Mouse (Mus musculus) liver, postnatal 0 days (tissue): ENCODE measurements around the gene Tefm.

Experiments
- CTCF ChIP-seq: sonication (generic); IDR thresholded peaks from 2 replicates; pipeline ENCODE4 v1.5.1; 2016; ENCODE audit warnings: antibody characterized with exemption, low read depth
- EP300 ChIP-seq: IDR thresholded peaks from 2 replicates; pipeline ENCODE4 v1.6.1; 2016; ENCODE audit warnings: antibody characterized with exemption, low read depth, mild to moderate bottlenecking

DNA sequence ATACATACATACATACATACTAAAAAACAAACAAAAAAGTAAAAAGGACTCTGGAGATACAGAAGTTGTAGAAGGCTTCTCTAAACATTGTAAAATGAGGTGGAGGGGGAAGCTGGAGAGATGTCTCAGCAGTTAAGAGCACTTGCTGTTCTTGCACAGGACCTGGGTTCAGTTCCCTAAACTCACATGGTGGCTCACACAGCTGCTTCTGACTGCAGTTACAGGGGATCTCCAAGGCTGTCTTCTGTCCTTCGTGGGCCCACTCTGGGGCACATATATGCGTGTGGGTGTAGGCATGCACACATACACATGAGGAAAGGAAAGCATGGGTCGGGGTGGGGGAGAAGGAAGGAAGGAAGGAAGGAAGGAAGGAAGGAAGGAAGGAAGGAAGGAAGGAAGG is 27.7 kb upstream of the Tefm start:
- no peak for TF ChIP-seq CTCF
- no peak for TF ChIP-seq EP300
